Mouse (Mus musculus) embryonic facial prominence, embryonic 10.5 days (tissue): ENCODE data around the gene Kirrel. TPM values are rescaled to one million over a fixed set of nuclear protein-coding genes. Genes with fewer than 3 reads are reported as not detected.

Experiments
- DNase-seq: peaks from one replicate; pipeline ENCODE4 v3.0.0-alpha.2; 2017; ENCODE audit warnings: low spot score
- H3K27ac ChIP-seq: fragments of 300-500 bp; sonication (generic); replicated peaks from 2 replicates; pipeline ENCODE4 v1.5.1; 2016; ENCODE audit warnings: mild to moderate bottlenecking
- H3K27me3 ChIP-seq: fragments of 300-500 bp; sonication (generic); replicated peaks from 2 replicates; pipeline ENCODE4 v1.6.1; 2016; ENCODE audit warnings: low read depth, mild to moderate bottlenecking; ENCODE audit not compliant: poor library complexity, severe bottlenecking
- H3K36me3 ChIP-seq: fragments of 300-500 bp; sonication (generic); replicated peaks from 2 replicates; pipeline ENCODE4 v1.6.1; 2016; ENCODE audit warnings: mild to moderate bottlenecking, moderate library complexity
- H3K4me1 ChIP-seq: fragments of 300-500 bp; sonication (generic); 2 replicates; pipeline ENCODE4 v1.6.1; 2016
- H3K4me3 ChIP-seq: fragments of 300-500 bp; sonication (generic); 2 replicates; pipeline ENCODE4 v1.5.1; 2016; ENCODE audit warnings: mild to moderate bottlenecking, moderate library complexity
- H3K9me3 ChIP-seq: fragments of 300-500 bp; sonication (generic); 2 replicates; pipeline ENCODE4 v1.6.1; 2016; ENCODE audit warnings: mild to moderate bottlenecking
- WGBS: fragments of 180-500 bp; shearing (Covaris S2); methylation state at CpG from one replicate; pipeline ENCODE4 v1.1.7; 2016; 5-methylcytosine and 5-hydroxymethylcytosine counted together
- polyA plus RNA-seq: library from polyadenylated mRNA; unstranded; fragments of >200 nt; fragmentation: Nextera tagmentation; extraction: Ambion mirVana; gene quantifications from 2 replicates; pipeline ENCODE4 v1.2.1, GENCODE M21; 2016

The Kirrel gene
- polyA plus RNA-seq, 1 experiment from 2014 or later = 17.4 TPM

- 47% methylated on average over 4 of the region's 4 CpGs for WGBS
- peak; percentile 8 for DNase-seq
- Histone ChIP-seq H3K27ac (0 out of 2 replicates have a peak overlapping the region, but pooled peaks have one; percentile 48), H3K4me1 (peaks cover 96% of the 10 kb centered on the region), H3K4me3 (no peak overlapping the region), H3K9me3 (no peaks in the 10 kb centered on the region), H3K27me3 (no peaks in the 10 kb centered on the region), H3K36me3 (peaks cover 66% of the 10 kb centered on the region)
These were observed 11.4 kb downstream of the Kirrel start for GRCm38 (mm10) chr3:87163116-87163515.

DNA sequence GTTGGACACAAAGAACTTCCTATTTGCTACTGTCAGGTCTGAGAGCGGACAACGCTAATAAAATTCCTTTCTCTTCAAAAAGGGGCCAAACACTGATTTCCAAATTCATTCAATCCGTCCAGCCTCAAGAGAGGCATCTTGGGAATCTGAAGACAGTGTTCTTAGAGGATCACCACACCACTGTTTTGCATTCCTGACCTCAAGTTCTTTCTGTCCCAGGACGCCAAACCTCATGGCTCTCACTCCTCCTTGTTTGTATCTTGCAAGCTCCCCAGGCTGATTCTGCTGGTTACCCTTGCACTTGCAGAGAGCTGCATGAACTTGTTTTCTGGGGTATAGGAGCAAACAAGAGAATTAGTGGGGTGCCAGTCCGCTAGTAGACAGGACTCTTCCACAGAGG, 12.2 kb downstream of the Kirrel start:
- no peak for DNase-seq

GRCm38 (mm10) chr3:87161601-87162000, 12.9 kb downstream of the Kirrel start:
- Histone ChIP-seq H3K4me1 (peaks cover 100% of the 10 kb centered on the region), H3K9me3 (no peaks in the 10 kb centered on the region), H3K27ac (peak overlapping the region; percentile 8), H3K36me3 (peaks cover 53% of the 10 kb centered on the region), H3K4me3 (no peak overlapping the region), H3K27me3 (no peaks in the 10 kb centered on the region)
- peak; percentile 5 for DNase-seq
- 85% methylated on average over 5 of the region's 5 CpGs for WGBS

More for the DNA sequence above, 12.2 kb downstream of the Kirrel start:
- Histone ChIP-seq H3K4me1 (peaks cover 96% of the 10 kb centered on the region), H3K27ac (no peak overlapping the region; the same call in 1 of the 2 replicates), H3K4me3 (no peak overlapping the region), H3K36me3 (peaks cover 59% of the 10 kb centered on the region), H3K9me3 (no peaks in the 10 kb centered on the region), H3K27me3 (no peaks in the 10 kb centered on the region)
- 67% methylated on average over 5 of the region's 5 CpGs for WGBS

DNA sequence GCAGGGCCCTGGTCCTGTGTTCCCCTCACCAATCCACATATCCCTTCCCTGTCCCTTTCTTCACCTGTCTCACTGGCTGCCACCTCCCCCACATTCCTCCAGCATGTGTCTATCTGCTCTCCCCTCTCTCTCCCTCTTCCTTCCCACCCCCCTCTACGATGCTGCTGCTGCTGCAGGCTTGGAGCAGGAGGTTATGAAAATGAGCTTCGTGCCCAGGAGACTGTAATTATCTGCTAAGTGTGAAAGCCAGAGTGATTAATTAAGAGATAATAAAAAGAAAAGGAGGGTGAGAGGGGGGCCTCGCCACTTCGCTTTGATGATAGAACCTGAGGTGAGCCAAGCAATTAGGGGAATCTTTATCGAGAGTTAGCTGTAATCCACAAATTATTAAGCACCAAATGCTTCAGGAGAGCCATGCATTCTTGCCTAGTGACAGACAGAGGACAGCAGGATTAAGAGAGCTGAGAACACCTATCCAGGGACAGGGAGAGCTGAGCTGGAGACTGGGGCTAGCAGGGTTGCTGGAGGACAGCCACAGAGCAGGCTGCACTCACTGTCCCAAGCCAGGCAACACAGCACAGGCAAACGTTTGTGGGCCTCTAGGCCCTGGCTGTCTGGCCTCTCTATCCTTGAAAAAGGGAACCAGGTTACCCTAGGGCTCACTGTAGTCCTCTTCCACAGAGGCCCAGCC, 13.6 kb downstream of the Kirrel start:
- peaks cover 53% of the 10 kb centered on the region for H3K36me3 ChIP-seq
- H3K4me3 ChIP-seq = no peak overlapping the region
- H3K27me3 ChIP-seq = no peaks in the 10 kb centered on the region
- no peaks in the 10 kb centered on the region for H3K9me3 ChIP-seq
- peak; percentile 8 for DNase-seq
- peak overlapping the region; percentile 8 for H3K27ac ChIP-seq
- 49% methylated on average over 6 of the region's 6 CpGs for WGBS
- peaks cover 98% of the 10 kb centered on the region for H3K4me1 ChIP-seq

DNA sequence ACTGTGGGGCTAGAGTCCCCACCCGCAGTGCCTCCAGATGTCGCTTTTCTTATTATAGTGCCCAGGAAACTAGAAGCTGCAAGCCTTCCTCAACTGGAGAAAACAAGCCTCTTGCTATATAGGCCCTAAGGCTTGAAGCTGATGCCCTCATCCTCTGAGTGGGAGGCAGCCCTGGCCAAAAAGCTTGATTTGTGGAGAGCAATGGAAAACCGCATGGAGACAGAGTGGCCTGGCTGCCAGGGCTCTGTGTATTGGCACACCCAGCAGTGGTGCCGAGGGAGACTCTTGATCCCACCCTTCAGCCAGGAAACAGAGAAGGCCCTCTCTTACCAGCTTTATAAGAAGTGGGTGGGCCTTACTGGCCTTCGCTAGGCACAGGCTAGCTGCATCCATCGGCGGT, 15.4 kb downstream of the Kirrel start:
- H3K27ac ChIP-seq = peak overlapping the region; percentile 89
- no peaks in the 10 kb centered on the region for H3K27me3 ChIP-seq
- H3K36me3 ChIP-seq = peaks cover 58% of the 10 kb centered on the region
- 57% methylated on average over 7 of the region's 7 CpGs for WGBS
- no peak for DNase-seq
- peaks cover 98% of the 10 kb centered on the region for H3K4me1 ChIP-seq
- 0 out of 2 replicates have a peak overlapping the region, but pooled peaks have one; percentile 12 for H3K4me3 ChIP-seq
- H3K9me3 ChIP-seq = no peaks in the 10 kb centered on the region

GRCm38 (mm10) chr3:87157767-87158291, 16.7 kb downstream of the Kirrel start:
- peak; percentile 80 for DNase-seq
- peaks cover 98% of the 10 kb centered on the region for H3K4me1 ChIP-seq
- H3K27ac ChIP-seq = peak overlapping the region; percentile 89
- peaks cover 45% of the 10 kb centered on the region for H3K36me3 ChIP-seq
- 7% methylated on average over 12 of the region's 12 CpGs for WGBS
- no peaks in the 10 kb centered on the region for H3K9me3 ChIP-seq
- peak overlapping the region; percentile 40 for H3K4me3 ChIP-seq
- no peaks in the 10 kb centered on the region for H3K27me3 ChIP-seq

GRCm38 (mm10) chr3:87157297-87157696, 17.2 kb downstream of the Kirrel start:
- DNase-seq = no peak
- Histone ChIP-seq H3K27ac (peak overlapping the region; percentile 89), H3K4me1 (peaks cover 98% of the 10 kb centered on the region), H3K36me3 (peaks cover 40% of the 10 kb centered on the region), H3K9me3 (no peaks in the 10 kb centered on the region), H3K27me3 (no peaks in the 10 kb centered on the region), H3K4me3 (peak overlapping the region; percentile 40)
- 43% methylated on average over 6 of the region's 6 CpGs for WGBS

GRCm38 (mm10) chr3:87154398-87155287, 19.9 kb downstream of the Kirrel start:
- no peak overlapping the region for H3K4me3 ChIP-seq
- peaks cover 15% of the 10 kb centered on the region for H3K36me3 ChIP-seq
- H3K27me3 ChIP-seq = no peaks in the 10 kb centered on the region
- 39% methylated on average over 15 of the region's 15 CpGs for WGBS
- peaks cover 98% of the 10 kb centered on the region for H3K4me1 ChIP-seq
- H3K27ac ChIP-seq = peak overlapping the region; percentile 95
- DNase-seq = no peak
- H3K9me3 ChIP-seq = no peaks in the 10 kb centered on the region

GRCm38 (mm10) chr3:87153038-87153437, 21.5 kb downstream of the Kirrel start:
- peak overlapping the region; percentile 95 for H3K27ac ChIP-seq
- no peaks in the 10 kb centered on the region for H3K9me3 ChIP-seq
- no peak overlapping the region for H3K4me3 ChIP-seq
- H3K27me3 ChIP-seq = no peaks in the 10 kb centered on the region
- H3K36me3 ChIP-seq = peaks cover 30% of the 10 kb centered on the region
- WGBS = 40% methylated on average over 2 of the region's 2 CpGs
- H3K4me1 ChIP-seq = peaks cover 96% of the 10 kb centered on the region
- no peak for DNase-seq

- WGBS = 65% methylated on average over 4 of the region's 4 CpGs
These were observed 22.3 kb downstream of the Kirrel start for GRCm38 (mm10) chr3:87152111-87152738.

DNA sequence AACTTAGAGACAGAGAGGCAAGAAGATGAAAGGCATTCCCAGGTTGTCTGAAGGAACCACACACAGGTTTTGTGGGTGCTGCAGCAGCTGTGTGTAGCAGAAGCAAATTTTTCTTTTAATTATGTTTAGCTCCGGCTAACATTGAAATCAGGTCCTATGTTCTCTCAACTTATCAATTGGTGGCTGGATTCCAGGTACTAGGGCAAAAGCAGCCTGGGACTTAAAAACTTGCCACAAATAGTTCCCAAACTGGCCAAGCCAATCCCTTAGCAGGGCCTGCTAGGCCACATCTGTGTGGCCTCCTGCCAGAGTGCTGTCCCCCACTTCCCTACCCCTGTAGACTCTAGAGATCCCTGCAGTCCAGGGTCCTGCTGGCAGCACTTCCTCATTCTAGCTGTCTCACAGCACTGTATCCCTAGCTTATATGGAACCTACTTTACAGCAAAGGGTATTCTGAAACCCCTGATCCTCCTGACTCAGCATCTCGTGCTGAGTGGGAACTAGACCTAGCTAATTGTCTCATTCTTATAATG, 23.2 kb downstream of the Kirrel start:
- Histone ChIP-seq H3K9me3 (peaks cover 1% of the 10 kb centered on the region; the same call in 1 of the 2 replicates), H3K4me1 (peaks cover 81% of the 10 kb centered on the region), H3K27me3 (no peaks in the 10 kb centered on the region), H3K36me3 (peaks cover 44% of the 10 kb centered on the region), H3K27ac (peak overlapping the region; percentile 95), H3K4me3 (peak overlapping the region; percentile 42)
- no peak for DNase-seq
- 45% methylated on average over 2 of the region's 2 CpGs for WGBS

More at GRCm38 (mm10) chr3:87152111-87152738, 22.3 kb downstream of the Kirrel start:
- H3K27ac ChIP-seq = peak overlapping the region; percentile 95
- no peak for DNase-seq
- no peaks in the 10 kb centered on the region for H3K9me3 ChIP-seq
- peaks cover 90% of the 10 kb centered on the region for H3K4me1 ChIP-seq
- H3K4me3 ChIP-seq = no peak overlapping the region
- peaks cover 38% of the 10 kb centered on the region for H3K36me3 ChIP-seq
- no peaks in the 10 kb centered on the region for H3K27me3 ChIP-seq
